Mouse (Mus musculus) induced T-regulatory cell, adult 2 months (primary cell): Measurements from ENCODE around the gene Ninj2.

Source experiments
- DNase-seq: peaks from one replicate; pipeline ENCODE4 v3.0.0-alpha.2; 2012; ENCODE audit warnings: low read depth

Ninj2 gene

GRCm38 (mm10) chr6:120094091-120094776, 1.1 kb downstream of the Ninj2 start:
- no peak for DNase-seq

DNA sequence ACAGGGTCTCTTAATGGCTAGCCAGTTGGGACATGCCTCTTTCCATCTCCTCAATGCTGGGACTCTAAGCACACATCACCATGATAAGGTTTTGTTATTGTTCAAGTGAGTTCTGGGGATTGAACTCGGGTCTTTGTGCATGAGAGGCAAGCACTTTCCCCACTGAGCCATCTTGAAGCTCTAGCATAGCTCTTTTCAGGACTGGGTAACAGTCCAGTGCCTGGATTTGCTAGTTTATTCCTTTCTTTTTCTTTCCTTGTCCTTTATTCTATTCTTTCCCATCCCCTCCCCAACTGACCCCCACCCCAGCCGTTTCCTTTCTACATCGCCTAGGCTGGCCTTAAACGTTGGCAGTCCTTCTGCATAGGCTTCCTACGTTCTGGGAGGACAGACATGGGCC, 1.9 kb downstream of the Ninj2 start:
- no peak for DNase-seq

DNA sequence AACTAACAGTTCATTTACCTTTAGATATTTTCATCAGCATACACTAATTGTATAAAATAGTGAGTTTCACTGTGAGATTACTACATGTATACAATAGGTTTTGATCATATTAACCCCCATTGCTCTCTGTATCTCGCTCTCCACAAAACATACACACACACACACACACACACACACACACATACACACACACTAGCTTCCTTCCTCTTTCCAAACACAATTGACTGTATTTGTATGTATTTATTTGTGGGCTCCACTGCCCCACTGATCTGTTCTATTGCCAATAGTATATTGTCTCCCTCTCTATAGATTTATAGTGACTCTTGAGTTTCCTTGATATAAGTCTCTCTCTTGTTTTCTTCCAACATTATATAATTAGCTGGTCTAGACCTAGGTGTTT, 2.4 kb downstream of the Ninj2 start:
- no peak for DNase-seq

- DNase-seq = no peak
Observed at GRCm38 (mm10) chr6:120099392-120099791, 6.2 kb downstream of the Ninj2 start.

GRCm38 (mm10) chr6:120101221-120101620, 8.1 kb downstream of the Ninj2 start:
- DNase-seq = no peak

- DNase-seq = no peak
Observed at GRCm38 (mm10) chr6:120101996-120102395, 8.8 kb downstream of the Ninj2 start.

GRCm38 (mm10) chr6:120103104-120103503, 10.0 kb downstream of the Ninj2 start:
- DNase-seq = peak; percentile 40

DNA sequence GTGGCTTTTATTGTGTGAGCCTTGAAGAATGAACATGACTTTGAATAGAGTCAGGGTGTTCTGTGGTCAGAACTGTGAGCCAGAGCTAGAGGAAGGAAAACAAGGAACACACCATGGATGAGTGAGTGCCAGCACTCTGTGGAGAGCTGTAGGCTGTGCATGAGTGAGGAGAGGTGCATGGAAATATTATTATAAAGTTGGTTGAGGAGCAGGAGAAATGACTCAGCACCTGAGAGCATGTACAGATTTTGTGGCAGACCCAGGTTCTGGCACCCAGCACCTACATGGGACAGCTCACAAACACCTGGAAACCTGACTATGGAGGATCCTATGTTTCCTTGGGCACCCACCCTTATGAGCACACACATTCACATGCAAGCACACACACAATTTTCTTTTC, 11.9 kb downstream of the Ninj2 start:
- DNase-seq = no peak

GRCm38 (mm10) chr6:120107586-120107985, 14.4 kb downstream of the Ninj2 start:
- DNase-seq = peak; percentile 29

GRCm38 (mm10) chr6:120108061-120108460, 14.9 kb downstream of the Ninj2 start:
- no peak for DNase-seq

DNA sequence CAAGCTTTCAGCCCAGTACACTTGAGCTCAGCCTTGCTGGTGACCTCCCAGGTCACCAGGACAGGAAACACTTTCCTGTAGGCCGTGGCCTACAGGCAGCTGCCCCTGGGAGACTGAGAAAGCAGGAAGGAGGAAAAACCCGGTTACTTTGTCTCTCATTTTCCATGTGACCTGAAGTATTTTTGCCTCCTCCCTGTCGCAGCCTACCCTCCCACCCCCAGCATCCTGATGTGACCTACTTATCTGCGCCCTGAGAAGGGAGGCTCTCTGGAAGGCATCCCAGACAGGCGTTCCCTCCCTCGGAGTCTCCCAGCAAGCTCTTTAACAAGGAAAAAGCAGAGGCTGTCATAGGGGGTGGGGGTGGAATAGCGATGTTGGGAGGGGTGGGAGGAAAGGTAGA, 16.0 kb downstream of the Ninj2 start:
- peak; percentile 22 for DNase-seq

- peak; percentile 23 for DNase-seq
Observed at GRCm38 (mm10) chr6:120109932-120110331, 16.8 kb downstream of the Ninj2 start.

DNA sequence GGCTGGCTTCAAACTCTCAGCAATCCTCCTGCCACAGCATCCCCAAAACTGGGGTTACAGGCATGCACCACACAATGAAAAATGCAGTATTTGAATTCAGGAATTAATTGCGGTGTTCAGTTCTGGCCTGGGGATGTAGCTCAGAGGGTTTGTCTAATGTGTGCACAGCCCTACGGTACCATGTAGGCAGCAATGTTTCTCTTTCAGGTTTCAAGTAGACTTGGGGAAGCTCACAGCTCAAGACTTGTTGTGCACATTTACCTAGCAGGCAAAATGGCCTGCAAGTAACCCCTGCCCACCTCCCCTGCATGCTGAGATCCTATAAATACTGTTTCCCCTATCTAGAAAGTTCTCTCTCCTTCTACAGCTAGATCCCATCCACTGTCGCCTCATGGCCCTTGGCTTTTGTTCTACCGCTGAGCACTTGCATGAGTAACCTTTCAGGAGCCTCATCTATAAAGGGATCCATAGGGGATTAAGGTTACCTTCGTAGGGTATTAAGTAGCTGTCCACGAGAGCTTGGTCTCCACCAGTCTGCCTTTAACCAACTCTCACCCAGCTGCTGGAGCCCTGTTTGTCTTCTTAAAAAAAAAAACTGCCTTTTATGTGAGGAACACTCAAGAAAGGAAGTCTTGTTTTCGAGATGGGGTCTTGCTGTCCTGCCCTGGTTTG, 17.7 kb downstream of the Ninj2 start:
- DNase-seq = no peak

DNA sequence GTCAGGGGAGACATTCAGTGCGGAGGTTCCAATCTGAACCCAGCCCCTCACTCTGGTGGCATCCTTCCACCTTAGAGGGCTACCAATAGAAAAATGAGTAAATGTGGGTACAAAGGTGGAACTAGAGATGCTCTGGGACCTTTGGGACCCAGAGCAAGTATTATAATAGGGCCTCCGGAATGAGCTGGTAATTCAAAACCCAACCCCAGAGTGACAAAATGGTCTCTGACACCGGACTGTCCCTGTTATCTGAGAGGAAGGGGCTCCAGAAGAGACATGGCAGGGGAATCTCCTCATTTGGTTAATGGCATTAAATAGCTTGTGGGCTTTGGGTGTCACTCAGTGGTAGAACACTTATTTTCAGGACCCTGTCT, 18.2 kb downstream of the Ninj2 start:
- DNase-seq = no peak

- peak; percentile 94 for DNase-seq
Observed at GRCm38 (mm10) chr6:120111984-120112803, 19.0 kb downstream of the Ninj2 start.

- peak; percentile 71 for DNase-seq
Observed at GRCm38 (mm10) chr6:120113856-120114255, 20.7 kb downstream of the Ninj2 start.

DNA sequence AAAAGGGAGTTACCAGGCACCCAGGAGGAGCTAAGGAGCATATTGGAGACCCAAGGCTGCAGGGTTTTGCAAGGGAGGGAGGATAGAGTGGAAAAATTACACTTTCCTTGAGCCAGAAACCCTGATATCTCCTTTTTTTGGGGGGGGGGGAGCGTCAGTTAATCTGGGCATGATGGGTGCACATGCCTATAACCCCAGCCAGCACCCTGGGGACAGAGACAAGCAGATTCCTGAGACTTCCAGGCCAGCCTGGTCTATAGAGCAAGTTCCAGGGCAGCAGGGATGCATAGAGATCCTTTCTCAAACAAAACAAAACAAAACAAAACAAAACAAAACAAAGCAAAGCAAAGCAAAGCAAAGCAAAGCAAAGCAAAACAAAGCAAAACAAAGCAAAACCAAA, 21.1 kb downstream of the Ninj2 start:
- no peak for DNase-seq

DNA sequence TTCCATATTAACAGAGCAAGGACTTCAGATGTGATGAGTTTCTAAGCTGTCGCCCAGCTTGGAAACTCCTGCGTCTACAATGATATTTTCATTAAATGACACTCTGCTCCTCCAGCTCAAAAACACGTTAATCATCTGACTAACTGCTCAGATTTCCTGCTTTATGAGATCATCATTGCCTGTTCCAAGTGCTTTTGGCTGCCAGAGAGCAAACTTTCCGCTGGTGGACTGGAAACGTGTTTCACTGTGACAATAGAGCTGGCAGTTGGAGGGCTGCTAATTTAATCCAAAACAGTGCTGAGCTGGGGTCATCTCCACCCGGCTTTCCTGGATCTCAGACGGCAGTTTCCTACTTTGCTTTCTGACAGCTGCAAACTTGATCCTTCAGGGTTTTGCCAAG, 21.5 kb downstream of the Ninj2 start:
- DNase-seq = peak; percentile 86

- peak; percentile 46 for DNase-seq
Observed at GRCm38 (mm10) chr6:120115443-120115842, 22.3 kb downstream of the Ninj2 start.

GRCm38 (mm10) chr6:120119824-120120223, 26.7 kb downstream of the Ninj2 start:
- DNase-seq = peak; percentile 82

GRCm38 (mm10) chr6:120124688-120125087, 31.5 kb downstream of the Ninj2 start:
- DNase-seq = peak; percentile 87

- DNase-seq = no peak
Observed at GRCm38 (mm10) chr6:120126456-120126855, 33.3 kb downstream of the Ninj2 start.

DNA sequence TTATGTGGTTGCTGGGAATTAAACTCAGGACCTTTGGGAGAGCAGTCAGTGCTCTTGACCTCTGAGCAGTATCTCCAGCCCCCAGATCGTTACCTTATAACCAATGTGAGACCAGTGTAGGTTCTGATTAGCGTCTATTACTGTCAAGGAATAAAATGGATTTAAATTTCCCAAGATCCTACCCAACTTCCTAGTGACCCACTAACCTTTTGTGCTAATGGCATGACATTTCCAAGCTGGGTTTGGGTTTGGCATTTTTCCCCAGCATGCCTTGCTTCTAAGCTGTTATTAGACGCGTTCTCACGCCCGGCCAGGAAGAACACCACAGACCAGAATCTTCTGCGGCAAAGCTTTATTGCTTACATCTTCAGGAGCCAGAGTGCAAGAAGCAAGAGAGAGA, 34.2 kb downstream of the Ninj2 start:
- DNase-seq = no peak
